Mouse (Mus musculus) stomach, postnatal 0 days (tissue): ENCODE measurements around the gene Ccl6.

Source experiments
- CTCF ChIP-seq: IDR thresholded peaks from 2 replicates; pipeline ENCODE4 v1.5.1; 2016; ENCODE audit warnings: antibody characterized with exemption, low read depth, mild to moderate bottlenecking, moderate library complexity
- EP300 ChIP-seq: optimal IDR thresholded peaks from 2 replicates; pipeline ENCODE3; 2016; ENCODE audit warnings: antibody characterized with exemption

DNA sequence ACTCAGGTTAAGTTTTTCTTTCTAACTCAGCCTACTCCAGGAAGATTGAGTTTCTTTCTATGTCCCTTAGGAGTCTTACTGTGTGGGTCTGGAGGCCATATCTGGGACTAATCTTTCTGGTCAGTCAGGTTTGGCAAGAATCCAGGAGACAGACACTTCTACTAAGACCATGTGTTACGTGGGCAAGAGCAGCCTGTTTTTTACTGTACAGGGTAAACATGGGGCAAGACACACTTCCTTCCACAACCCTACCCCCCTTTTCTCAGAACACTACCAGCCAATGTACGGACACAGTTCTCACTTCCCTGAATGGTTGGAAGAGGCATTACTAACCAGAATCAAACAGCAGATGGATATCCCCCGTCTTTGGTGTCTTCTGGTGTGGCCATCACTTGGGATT is 48.7 kb downstream of the Ccl6 start:
- TF ChIP-seq CTCF = no peak
- TF ChIP-seq EP300 = no peak
